ENCODE assay signal across 8 mouse cellular contexts in the genomic region with DNA sequence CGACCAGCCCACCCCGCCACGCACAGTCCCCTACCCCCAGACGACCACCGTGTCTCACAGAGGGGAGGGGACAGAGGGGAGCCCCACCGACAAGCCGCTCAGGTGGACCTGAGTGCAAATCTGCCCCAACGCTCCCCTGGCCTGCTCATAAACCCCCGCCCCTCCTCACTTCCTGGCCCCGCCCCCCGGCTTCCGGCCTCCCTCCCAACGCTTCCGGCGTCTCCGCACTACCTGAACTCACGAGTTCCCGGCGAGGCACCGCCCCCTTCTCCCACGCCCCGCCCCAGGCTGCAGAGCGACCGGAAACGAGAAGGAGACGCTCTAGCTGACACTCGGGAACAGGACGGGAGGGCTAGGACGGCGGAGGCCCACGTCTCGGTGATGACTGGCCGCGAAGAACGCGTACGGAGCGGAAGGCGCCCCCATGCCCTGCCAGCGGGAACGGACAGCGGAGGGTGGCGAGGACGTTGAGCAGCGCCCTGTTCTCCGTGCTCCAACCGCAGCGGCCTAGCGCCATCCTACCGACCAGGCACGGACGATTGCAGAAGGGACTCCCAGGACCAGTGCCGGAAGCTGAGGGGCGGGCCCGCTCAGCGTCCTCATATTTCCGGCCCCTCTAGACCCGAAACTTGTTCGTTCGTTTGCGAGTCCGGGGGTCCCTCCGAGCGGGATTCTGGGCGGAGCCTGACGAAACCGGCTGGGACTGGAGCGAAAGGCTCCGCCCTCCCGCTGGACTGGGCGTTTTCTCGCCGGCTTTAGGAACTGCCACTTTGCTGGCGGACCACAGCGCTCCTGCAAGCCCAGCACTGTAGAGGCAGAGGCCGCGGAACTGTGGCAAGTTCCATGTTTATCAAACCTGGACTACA. TPM values are rescaled to one million over a fixed set of nuclear protein-coding genes. Genes with fewer than 3 reads are reported as not detected.
DNase-seq lines count a peak whose midpoint lies in the region; ATAC-seq lines count a peak whose summit lies in the region.

TSS of gene Trim41 (minus strand) at position 554 of the 866 bp plus-strand sequence.

- H3K4me3 ChIP-seq in forebrain, embryonic 14.5 days (ENCODE audit: low read depth, low read length) = peak within 1 kb of the TSS; percentile 46
- H3K4me3 ChIP-seq in neural tube, embryonic 15.5 days (replicated peaks) = peak within 1 kb of the TSS; percentile 86

- ATAC-seq in forebrain, embryonic 14.5 days = peak; percentile 97
- ATAC-seq in neural tube, embryonic 15.5 days (ENCODE audit: low FRiP score) = peak; percentile 97

- H3K4me1 ChIP-seq in forebrain, embryonic 14.5 days (ENCODE audit: control insufficient read depth, insufficient read depth, low read length) = peaks cover 14% of the 10 kb centered on the region
- peaks cover 32% of the 10 kb centered on the region for H3K4me1 ChIP-seq in neural tube, embryonic 15.5 days

- no peaks in the 10 kb centered on the region for H3K9me3 ChIP-seq in forebrain, embryonic 14.5 days (replicated peaks; ENCODE audit: control insufficient read depth, low read length)
- no peaks in the 10 kb centered on the region for H3K9me3 ChIP-seq in neural tube, embryonic 15.5 days (replicated peaks)

- intact Hi-C loops in heart, postnatal 14 days (cut with DNase I) = loop anchor here (5.0 kb wide), 1 partner anchor 385 kb away; the partner anchor contains the start of gene Zfp62

- H3K4me2 ChIP-seq in forebrain, embryonic 14.5 days (ENCODE audit: low read length) = peak within 1 kb of the TSS; percentile 91
- peak within 1 kb of the TSS; percentile 85 for H3K4me2 ChIP-seq in neural tube, embryonic 15.5 days

- H3K9ac ChIP-seq in forebrain, embryonic 14.5 days (ENCODE audit: low read length) = peak within 1 kb of the TSS; percentile 83
- H3K9ac ChIP-seq in neural tube, embryonic 15.5 days (replicated peaks) = peak within 1 kb of the TSS; percentile 81

- no peaks in the 10 kb centered on the region for H3K27me3 ChIP-seq in forebrain, embryonic 14.5 days (replicated peaks; ENCODE audit: control insufficient read depth, insufficient read depth, low read length)
- H3K27me3 ChIP-seq in neural tube, embryonic 15.5 days (replicated peaks) = no peaks in the 10 kb centered on the region

- DNase-seq in ES-CJ7 (ENCODE audit: low read depth, low spot score) = peak; percentile 99
- DNase-seq in cerebellum, adult 11 months = peak; percentile 99
- DNase-seq in forebrain, embryonic 14.5 days (ENCODE audit: low spot score) = peak; percentile 99
- peak; percentile 99 for DNase-seq in heart, postnatal 14 days
- DNase-seq in layer of hippocampus, adult 11-12 months (ENCODE audit: low spot score) = peak; percentile 98
- peak; percentile 99 for DNase-seq in lung, adult 18-20 months
- peak; percentile 100 for DNase-seq in testis, postnatal 14 days (ENCODE audit: low spot score)

- H3K27ac ChIP-seq in forebrain, embryonic 14.5 days (ENCODE audit: low read depth, low read length) = peak within 1 kb of the TSS; percentile 85
- H3K27ac ChIP-seq in neural tube, embryonic 15.5 days (replicated peaks) = peak within 1 kb of the TSS; percentile 99

- WGBS in forebrain, embryonic 14.5 days = under 1% methylated on average over 77 of the region's 77 CpGs
- under 1% methylated on average over 76 of the region's 77 CpGs for WGBS in neural tube, embryonic 15.5 days

- H3K36me3 ChIP-seq in forebrain, embryonic 14.5 days (ENCODE audit: control insufficient read depth, insufficient read depth, low read length) = peaks cover 19% of the 10 kb centered on the region
- H3K36me3 ChIP-seq in neural tube, embryonic 15.5 days = peaks cover 12% of the 10 kb centered on the region

RNA-seq across cellular contexts. Expression of gene Trim41, which starts in this region (rescaled TPM):
- 3.2 and 4.0 TPM in 2 replicates for polyA plus RNA-seq in forebrain, embryonic 14.5 days (2014; fragmentation: Nextera tagmentation; extraction: Ambion mirVana)
- 10 to 100 TPM; 26.4 to 27.0 TPM for total RNA-seq in heart, postnatal 14 days (2021)
- polyA plus RNA-seq in neural tube, embryonic 15.5 days (2015; fragmentation: Nextera tagmentation; extraction: Ambion mirVana) = 6.4 and 7.3 TPM in 2 replicates

Comparison
In these comparisons a context has a peak if more than half of its experiments do, and no peak if none do; other contexts are left out.
1. Peak in every context shown above with its lines: DNase-seq, ATAC-seq, H3K4me3 ChIP-seq and H3K27ac ChIP-seq.